Mouse (Mus musculus): ENCODE measurements around the gene Nup85. TPM values are rescaled to one million over a fixed set of nuclear protein-coding genes. Genes with fewer than 3 reads are reported as not detected.

Nup85 gene
- polyA plus RNA-seq, 1 experiment from 2014 or later = 94.4 TPM

- Histone ChIP-seq H3K4me2 (ENCODE audit: low read depth, low read length) (peak overlapping the region; percentile 95), H3K9ac (ENCODE audit: low read depth, low read length) (peak overlapping the region; percentile 83), H3K4me3 (ENCODE audit: low read depth, low read length) (peak overlapping the region; percentile 85), H3K27ac (ENCODE audit: low read length) (peak overlapping the region; percentile 77), H3K4me1 (ENCODE audit: control insufficient read depth, low read depth, low read length) (peaks cover 15% of the 10 kb centered on the region), H3K27me3 (ENCODE audit: control insufficient read depth, insufficient read depth, low read depth, low read length) (no peaks in the 10 kb centered on the region), H3K9me3 (replicated peaks; ENCODE audit: control insufficient read depth, low read length) (no peaks in the 10 kb centered on the region), H3K36me3 (ENCODE audit: control insufficient read depth, insufficient read depth) (peaks cover 3% of the 10 kb centered on the region; the same call in 1 of the 2 replicates)
- ATAC-seq (ENCODE audit: low read depth) = no peak
- 42% methylated on average over 11 of the region's 11 CpGs for WGBS (ENCODE audit: insufficient replicate concordance)
Observed at GRCm38 (mm10) chr11:115626824-115627616, 62.8 kb downstream of the Nup85 start.

GRCm38 (mm10) chr11:115627705-115628464 lies 63.7 kb downstream of the Nup85 start, which contains the start of gene Slc25a19:
Gene Slc25a19 (minus strand): TSS chr11:115628295.
- peak within 1 kb of the TSS; percentile 95 for H3K4me2 ChIP-seq (ENCODE audit: low read depth, low read length)
- peak within 1 kb of the TSS; percentile 83 for H3K9ac ChIP-seq (ENCODE audit: low read depth, low read length)
- no peaks in the 10 kb centered on the region for H3K27me3 ChIP-seq (ENCODE audit: control insufficient read depth, insufficient read depth, low read depth, low read length)
- H3K27ac ChIP-seq (ENCODE audit: low read length) = peak within 1 kb of the TSS; percentile 77
- WGBS (ENCODE audit: insufficient replicate concordance) = under 1% methylated on average over 47 of the region's 47 CpGs
- H3K4me3 ChIP-seq (ENCODE audit: low read depth, low read length) = peak within 1 kb of the TSS; percentile 85
- H3K9me3 ChIP-seq (replicated peaks; ENCODE audit: control insufficient read depth, low read length) = no peaks in the 10 kb centered on the region
- peaks cover 2% of the 10 kb centered on the region; the same call in 1 of the 2 replicates for H3K36me3 ChIP-seq (ENCODE audit: control insufficient read depth, insufficient read depth)
- peak; percentile 99 for ATAC-seq (ENCODE audit: low read depth)
- H3K4me1 ChIP-seq (ENCODE audit: control insufficient read depth, low read depth, low read length) = peaks cover 15% of the 10 kb centered on the region

- ATAC-seq (ENCODE audit: low read depth) = 0 out of 2 replicates have a peak, but pooled peaks have one; percentile 0
- H3K27me3 ChIP-seq (ENCODE audit: control insufficient read depth, insufficient read depth, low read depth, low read length) = no peaks in the 10 kb centered on the region
- H3K4me2 ChIP-seq (ENCODE audit: low read depth, low read length) = peak overlapping the region; percentile 67
- no peaks in the 10 kb centered on the region for H3K36me3 ChIP-seq (ENCODE audit: control insufficient read depth, insufficient read depth)
- peak overlapping the region; percentile 56 for H3K9ac ChIP-seq (ENCODE audit: low read depth, low read length)
- no peaks in the 10 kb centered on the region for H3K9me3 ChIP-seq (replicated peaks; ENCODE audit: control insufficient read depth, low read length)
- 42% methylated on average over 13 of the region's 13 CpGs for WGBS (ENCODE audit: insufficient replicate concordance)
- peak overlapping the region; percentile 85 for H3K4me3 ChIP-seq (ENCODE audit: low read depth, low read length)
- H3K27ac ChIP-seq (ENCODE audit: low read length) = peak overlapping the region; percentile 65; the same call in 1 of the 2 replicates
- peaks cover 15% of the 10 kb centered on the region for H3K4me1 ChIP-seq (ENCODE audit: control insufficient read depth, low read depth, low read length)
Observed at GRCm38 (mm10) chr11:115628465-115629101, 64.3 kb downstream of the Nup85 start.

- ATAC-seq (ENCODE audit: low read depth) = no peak
- Histone ChIP-seq H3K9me3 (replicated peaks; ENCODE audit: control insufficient read depth, low read length) (no peaks in the 10 kb centered on the region), H3K27me3 (ENCODE audit: control insufficient read depth, insufficient read depth, low read depth, low read length) (no peaks in the 10 kb centered on the region), H3K9ac (ENCODE audit: low read depth, low read length) (no peak overlapping the region), H3K4me2 (ENCODE audit: low read depth, low read length) (no peak overlapping the region), H3K36me3 (ENCODE audit: control insufficient read depth, insufficient read depth) (no peaks in the 10 kb centered on the region), H3K4me3 (ENCODE audit: low read depth, low read length) (no peak overlapping the region), H3K27ac (ENCODE audit: low read length) (no peak overlapping the region), H3K4me1 (ENCODE audit: control insufficient read depth, low read depth, low read length) (peaks cover 15% of the 10 kb centered on the region)
- WGBS (ENCODE audit: insufficient replicate concordance) = 68% methylated on average over 13 of the region's 13 CpGs
Observed at GRCm38 (mm10) chr11:115629734-115630531, 65.7 kb downstream of the Nup85 start.

- Histone ChIP-seq H3K27me3 (ENCODE audit: control insufficient read depth, insufficient read depth, low read depth, low read length) (no peaks in the 10 kb centered on the region), H3K9me3 (replicated peaks; ENCODE audit: control insufficient read depth, low read length) (no peaks in the 10 kb centered on the region), H3K27ac (ENCODE audit: low read length) (0 out of 2 replicates have a peak overlapping the region, but pooled peaks have one; percentile 19), H3K36me3 (ENCODE audit: control insufficient read depth, insufficient read depth) (no peaks in the 10 kb centered on the region), H3K4me1 (ENCODE audit: control insufficient read depth, low read depth, low read length) (peaks cover 15% of the 10 kb centered on the region), H3K4me3 (ENCODE audit: low read depth, low read length) (0 out of 2 replicates have a peak overlapping the region, but pooled peaks have one; percentile 8), H3K9ac (ENCODE audit: low read depth, low read length) (no peak overlapping the region), H3K4me2 (ENCODE audit: low read depth, low read length) (peak overlapping the region; percentile 38)
- no peak for ATAC-seq (ENCODE audit: low read depth)
- WGBS (ENCODE audit: insufficient replicate concordance) = 41% methylated on average over 16 of the region's 16 CpGs
Observed at GRCm38 (mm10) chr11:115630532-115631504, 66.6 kb downstream of the Nup85 start.

DNA sequence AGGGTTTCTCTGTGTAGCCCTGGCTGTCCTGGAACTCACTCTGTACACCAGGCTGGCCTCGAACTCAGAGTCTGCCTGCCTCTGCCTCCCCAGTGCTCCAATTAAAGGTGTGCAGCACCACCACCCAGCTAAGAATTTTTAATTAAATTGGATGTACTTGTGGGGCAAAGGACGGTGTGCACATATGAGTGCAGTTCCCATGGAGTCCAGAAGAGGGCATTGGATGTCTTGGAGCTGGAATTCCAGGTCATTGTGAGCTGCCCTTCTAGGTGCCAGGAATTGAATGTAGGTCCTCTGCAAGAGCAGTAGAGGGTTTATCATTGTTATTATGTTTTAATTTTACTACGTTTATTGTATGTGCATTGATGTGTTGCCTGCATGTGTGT lies 67.3 kb downstream of the Nup85 start:
- WGBS (ENCODE audit: insufficient replicate concordance) = 12% methylated on average over 3 of the region's 3 CpGs
- H3K27me3 ChIP-seq (ENCODE audit: control insufficient read depth, insufficient read depth, low read depth, low read length) = no peaks in the 10 kb centered on the region
- H3K9me3 ChIP-seq (replicated peaks; ENCODE audit: control insufficient read depth, low read length) = no peaks in the 10 kb centered on the region
- H3K36me3 ChIP-seq (ENCODE audit: control insufficient read depth, insufficient read depth) = no peaks in the 10 kb centered on the region
- H3K4me1 ChIP-seq (ENCODE audit: control insufficient read depth, low read depth, low read length) = peaks cover 15% of the 10 kb centered on the region
- H3K9ac ChIP-seq (ENCODE audit: low read depth, low read length) = no peak overlapping the region
- no peak for ATAC-seq (ENCODE audit: low read depth)
- no peak overlapping the region for H3K4me3 ChIP-seq (ENCODE audit: low read depth, low read length)
- 0 out of 2 replicates have a peak overlapping the region, but pooled peaks have one; percentile 19 for H3K27ac ChIP-seq (ENCODE audit: low read length)
- peak overlapping the region; percentile 38 for H3K4me2 ChIP-seq (ENCODE audit: low read depth, low read length)

- Histone ChIP-seq H3K27me3 (ENCODE audit: control insufficient read depth, insufficient read depth, low read depth, low read length) (no peaks in the 10 kb centered on the region), H3K4me3 (ENCODE audit: low read depth, low read length) (no peak overlapping the region), H3K9ac (ENCODE audit: low read depth, low read length) (no peak overlapping the region), H3K36me3 (ENCODE audit: control insufficient read depth, insufficient read depth) (no peaks in the 10 kb centered on the region), H3K27ac (ENCODE audit: low read length) (no peak overlapping the region), H3K9me3 (replicated peaks; ENCODE audit: control insufficient read depth, low read length) (no peaks in the 10 kb centered on the region), H3K4me2 (ENCODE audit: low read depth, low read length) (no peak overlapping the region), H3K4me1 (ENCODE audit: control insufficient read depth, low read depth, low read length) (peaks cover 8% of the 10 kb centered on the region)
- WGBS (ENCODE audit: insufficient replicate concordance) = 63% methylated on average over 7 of the region's 7 CpGs
- no peak for ATAC-seq (ENCODE audit: low read depth)
Observed at GRCm38 (mm10) chr11:115632247-115632646, 68.0 kb downstream of the Nup85 start.

All from liver, embryonic 16.5 days (tissue).